Mouse (Mus musculus): ENCODE measurements around the gene Stard3.

Stard3 gene

DNA sequence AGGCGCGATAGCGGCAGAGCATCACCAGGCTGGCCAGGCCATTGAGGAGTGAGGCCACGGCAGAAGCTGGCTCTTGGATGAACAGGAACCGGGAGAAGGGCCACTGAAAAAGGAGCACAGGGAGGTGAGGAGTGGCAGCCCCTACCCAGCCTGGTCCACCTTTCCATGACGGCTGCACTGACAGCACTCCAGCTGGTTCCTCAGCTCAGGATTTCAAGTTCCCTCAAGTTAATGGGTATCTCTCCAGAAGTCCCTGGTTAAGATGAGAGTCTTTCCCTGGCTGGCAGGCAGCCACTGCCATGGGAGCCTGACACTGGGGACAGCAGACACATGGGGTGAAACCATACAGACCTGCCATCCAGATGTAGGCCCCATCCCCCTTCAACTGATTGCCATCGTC is 39.8 kb downstream of the Stard3 start:
- no peak for DNase-seq (ENCODE audit: low spot score)

DNA sequence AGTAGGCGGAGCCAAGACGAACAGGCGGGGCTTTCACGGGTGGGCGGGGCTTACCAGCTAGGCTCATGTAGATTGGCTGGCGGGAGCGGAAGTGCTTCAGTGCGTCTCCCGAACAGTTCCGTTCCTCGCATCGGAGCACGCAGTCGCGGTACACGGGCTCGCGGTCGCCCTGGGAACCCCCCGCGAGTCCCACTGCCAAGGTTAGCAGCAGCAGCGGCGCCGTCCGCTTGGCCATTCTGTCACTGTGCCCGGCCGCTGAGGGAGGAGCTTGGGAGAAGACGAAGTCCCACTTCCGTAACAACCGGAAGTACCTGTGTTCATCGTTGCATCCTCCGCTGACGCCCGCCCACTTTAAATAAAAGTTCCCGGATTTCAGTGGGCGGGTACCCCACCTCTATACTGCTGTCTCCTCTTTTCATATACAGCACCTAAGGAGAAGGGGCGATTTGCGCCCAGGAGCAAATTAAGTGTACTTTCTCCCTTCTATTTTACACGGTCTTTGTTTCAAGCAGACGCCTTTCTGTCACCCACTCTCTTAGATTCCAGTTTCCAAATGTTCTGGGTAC is 42.1 kb downstream of the Stard3 start, which contains the start of gene Pgap3:
Gene Pgap3, minus strand, starts transcription at position 330 of the 566 bp plus-strand sequence.
- DNase-seq (ENCODE audit: low spot score) = peak; percentile 94

- DNase-seq (ENCODE audit: low spot score) = no peak
These were observed 42.6 kb downstream of the Stard3 start for GRCm38 (mm10) chr11:98400816-98401215.

- DNase-seq (ENCODE audit: low spot score) = no peak
These were observed 48.5 kb downstream of the Stard3 start for GRCm38 (mm10) chr11:98406621-98407020.

- no peak for DNase-seq (ENCODE audit: low spot score)
These were observed 50.7 kb downstream of the Stard3 start for GRCm38 (mm10) chr11:98408872-98409271.

GRCm38 (mm10) chr11:98409341-98409822 is 51.2 kb downstream of the Stard3 start:
- peak; percentile 66 for DNase-seq (ENCODE audit: low spot score)

DNA sequence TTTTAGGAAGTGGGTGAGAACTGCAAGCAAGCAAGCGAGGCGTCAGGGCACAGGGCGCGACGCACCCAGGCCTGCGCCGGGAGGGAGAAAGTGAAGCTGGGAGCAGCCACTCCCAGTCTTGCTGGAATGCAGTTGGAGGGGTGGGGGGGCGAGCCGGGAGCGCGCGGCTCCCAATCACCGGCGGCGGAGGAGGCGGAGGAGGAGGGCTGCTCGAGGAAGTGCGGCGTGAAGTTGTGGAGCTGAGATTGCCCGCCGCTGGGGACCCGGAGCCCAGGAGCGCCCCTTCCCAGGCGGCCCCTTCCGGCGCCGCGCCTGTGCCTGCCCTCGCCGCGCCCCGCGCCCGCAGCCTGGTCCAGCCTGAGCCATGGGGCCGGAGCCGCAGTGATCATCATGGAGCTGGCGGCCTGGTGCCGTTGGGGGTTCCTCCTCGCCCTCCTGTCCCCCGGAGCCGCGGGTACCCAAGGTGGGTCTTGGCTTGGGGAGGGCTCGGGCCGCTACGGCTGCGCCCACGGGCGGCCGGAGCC is 54.2 kb downstream of the Stard3 start, which contains the start of gene Erbb2:
Gene Erbb2, plus strand, starts transcription at position 198 of the 524 bp plus-strand sequence.
- peak; percentile 86 for DNase-seq (ENCODE audit: low spot score)

GRCm38 (mm10) chr11:98412797-98413301 is 54.7 kb downstream of the Stard3 start:
- peak; percentile 49 for DNase-seq (ENCODE audit: low spot score)

DNA sequence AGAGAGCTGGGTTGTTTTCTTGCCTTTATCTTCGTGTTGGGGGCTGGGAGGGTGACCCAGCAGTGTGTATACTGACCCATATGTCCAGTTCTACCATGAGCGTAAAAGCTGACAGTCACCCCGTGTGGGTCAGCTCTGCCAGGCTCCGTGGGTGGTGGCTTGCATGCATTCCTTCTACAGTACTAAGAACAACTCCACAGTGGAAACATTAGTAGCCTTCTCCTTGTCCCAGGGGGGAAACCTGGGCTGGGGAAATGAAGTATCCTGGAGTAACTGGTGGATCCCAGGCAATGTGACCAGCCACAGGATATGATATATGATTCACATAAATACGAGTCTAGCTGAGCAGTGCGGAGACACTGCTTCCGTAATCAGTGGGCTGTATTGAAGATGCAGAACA is 55.6 kb downstream of the Stard3 start:
- no peak for DNase-seq (ENCODE audit: low spot score)

GRCm38 (mm10) chr11:98414162-98414561 is 56.0 kb downstream of the Stard3 start:
- no peak for DNase-seq (ENCODE audit: low spot score)

- no peak for DNase-seq (ENCODE audit: low spot score)
These were observed 58.9 kb downstream of the Stard3 start for GRCm38 (mm10) chr11:98417074-98417473.

DNA sequence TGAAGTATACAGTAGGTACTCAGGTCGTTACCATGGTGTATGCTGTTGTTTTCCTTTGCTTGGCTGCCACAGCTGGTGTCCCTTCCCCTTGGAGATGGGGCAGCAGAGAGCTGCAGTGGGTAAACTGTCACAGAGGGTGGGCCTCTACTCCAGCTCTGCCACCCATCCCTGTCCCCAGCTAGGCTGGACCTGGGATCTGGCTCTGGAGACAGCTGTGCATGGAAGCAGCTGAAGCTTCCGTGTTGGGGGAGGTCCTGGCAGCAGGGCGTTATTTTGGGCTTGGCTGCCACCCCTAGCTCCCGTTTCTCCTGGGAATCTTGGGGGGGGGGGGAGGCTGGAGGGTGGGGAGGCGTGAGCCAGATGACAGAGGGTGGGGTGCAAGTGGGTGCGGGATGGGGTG is 60.1 kb downstream of the Stard3 start:
- DNase-seq (ENCODE audit: low spot score) = no peak

DNA sequence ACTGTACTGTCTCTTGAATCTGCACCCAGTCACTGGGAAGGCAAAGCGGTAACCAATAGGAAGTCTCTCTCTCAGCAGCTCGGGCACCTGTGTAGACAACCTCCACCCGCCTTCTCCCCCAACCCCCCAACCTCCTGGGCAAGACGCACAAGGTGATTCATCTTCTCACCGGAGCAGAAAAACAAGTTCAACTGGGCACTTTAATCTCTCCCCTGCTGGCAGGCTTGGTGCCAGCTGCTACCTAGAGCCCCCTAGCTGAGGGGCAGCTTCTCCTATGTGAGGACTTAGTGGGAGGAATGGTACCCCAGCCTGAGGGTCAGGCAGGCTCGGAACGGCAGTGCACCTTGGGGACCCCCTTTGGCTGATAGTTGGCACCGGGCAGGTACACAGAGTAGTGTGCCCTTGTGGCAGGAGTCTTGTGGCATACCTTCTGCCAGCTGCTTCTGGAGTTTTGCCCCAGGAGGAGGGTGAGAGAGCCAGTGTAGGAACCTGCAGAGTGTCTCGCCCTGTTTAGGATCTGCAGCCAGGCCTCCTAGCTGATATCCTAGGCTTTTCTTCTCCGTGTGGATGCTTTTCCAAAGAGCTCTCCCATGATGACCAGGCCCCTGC is 60.9 kb downstream of the Stard3 start:
- no peak for DNase-seq (ENCODE audit: low spot score)

GRCm38 (mm10) chr11:98426592-98426991 is 68.4 kb downstream of the Stard3 start:
- DNase-seq (ENCODE audit: low spot score) = no peak

DNA sequence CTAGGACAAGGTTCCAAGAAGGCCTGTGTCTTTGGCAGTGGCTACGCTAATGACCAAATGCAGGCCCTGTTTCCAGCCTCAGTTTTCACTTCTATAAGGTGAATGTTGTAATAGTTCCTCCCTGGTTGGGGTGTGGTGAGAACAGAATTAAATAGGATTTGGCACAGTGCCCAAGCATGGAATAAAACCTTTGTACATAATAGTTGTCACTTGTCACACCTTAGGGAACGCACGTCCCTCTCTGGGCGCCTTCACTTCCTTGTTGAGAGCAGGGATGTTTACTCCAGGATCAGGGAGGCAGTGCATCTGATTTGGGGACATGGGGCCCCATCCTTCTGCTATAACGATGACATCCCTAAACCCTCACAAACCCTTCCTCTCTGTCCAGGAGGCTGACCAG is 70.3 kb downstream of the Stard3 start:
- DNase-seq (ENCODE audit: low spot score) = no peak

Measured in embryo, embryonic 10 days (tissue).